Mouse (Mus musculus): ENCODE results near the gene Slx4ip. TPM values are rescaled to one million over a fixed set of nuclear protein-coding genes. Genes with fewer than 3 reads are reported as not detected.

Gene Slx4ip
- total and polyA plus RNA-seq, 3 experiments: 1.3 to 2.5 TPM; not detected in 1

GRCm38 (mm10) chr2:136921003-136921408, 30.0 kb downstream of the Slx4ip start:
- Histone ChIP-seq H3K4me3 (ENCODE audit: control insufficient read depth in 1 of 2, insufficient read depth in 1 of 2, low read depth in 2 of 2, low read length in 2 of 2) (peak overlapping the region; percentile 36 to 42), H3K9me3 (replicated peaks; ENCODE audit: insufficient read depth, low read length) (no peaks in the 10 kb centered on the region), H3K36me3 (ENCODE audit: control insufficient read depth in 1 of 2, insufficient read depth in 2 of 2, low read length in 2 of 2) (peaks cover 0 to 10% of the 10 kb centered on the region in 2 experiments; a peak in 1 of 4 replicates), H3K27me3 (ENCODE audit: control insufficient read depth in 1 of 2, insufficient read depth in 2 of 2, low read length in 2 of 2) (no peaks in the 10 kb centered on the region), H3K27ac (ENCODE audit: control insufficient read depth, low read depth, low read length) (peak overlapping the region; percentile 53; the same call in 1 of the 2 replicates), H3K4me1 (ENCODE audit: control insufficient read depth in 1 of 2, insufficient read depth in 2 of 2, low read length in 2 of 2) (peaks cover under 1 to 5% of the 10 kb centered on the region in 2 experiments; a peak in 1 of 4 replicates), H3K9ac (ENCODE audit: control insufficient read depth, low read depth, low read length, poor library complexity, severe bottlenecking) (0 out of 2 replicates have a peak overlapping the region, but pooled peaks have one; percentile 25), H3K79me2 (ENCODE audit: control insufficient read depth, insufficient read depth, low read length, poor library complexity) (no peaks in the 10 kb centered on the region)
- TF ChIP-seq RAD21 (IDR thresholded peaks at IDR 0.05; ENCODE audit: low read depth, low read length) (no peak), ETS1 (IDR thresholded peaks at IDR 0.05; ENCODE audit: low read depth, low read length) (peak; percentile 45; the same call in 1 of the 2 replicates), MAFK (IDR thresholded peaks at IDR 0.05; ENCODE audit: borderline replicate concordance, low read depth, low read length) (peak; percentile 37; the same call in 1 of the 2 replicates)
- peak; percentile 64 for DNase-seq (ENCODE audit: low read depth, low spot score)

DNA sequence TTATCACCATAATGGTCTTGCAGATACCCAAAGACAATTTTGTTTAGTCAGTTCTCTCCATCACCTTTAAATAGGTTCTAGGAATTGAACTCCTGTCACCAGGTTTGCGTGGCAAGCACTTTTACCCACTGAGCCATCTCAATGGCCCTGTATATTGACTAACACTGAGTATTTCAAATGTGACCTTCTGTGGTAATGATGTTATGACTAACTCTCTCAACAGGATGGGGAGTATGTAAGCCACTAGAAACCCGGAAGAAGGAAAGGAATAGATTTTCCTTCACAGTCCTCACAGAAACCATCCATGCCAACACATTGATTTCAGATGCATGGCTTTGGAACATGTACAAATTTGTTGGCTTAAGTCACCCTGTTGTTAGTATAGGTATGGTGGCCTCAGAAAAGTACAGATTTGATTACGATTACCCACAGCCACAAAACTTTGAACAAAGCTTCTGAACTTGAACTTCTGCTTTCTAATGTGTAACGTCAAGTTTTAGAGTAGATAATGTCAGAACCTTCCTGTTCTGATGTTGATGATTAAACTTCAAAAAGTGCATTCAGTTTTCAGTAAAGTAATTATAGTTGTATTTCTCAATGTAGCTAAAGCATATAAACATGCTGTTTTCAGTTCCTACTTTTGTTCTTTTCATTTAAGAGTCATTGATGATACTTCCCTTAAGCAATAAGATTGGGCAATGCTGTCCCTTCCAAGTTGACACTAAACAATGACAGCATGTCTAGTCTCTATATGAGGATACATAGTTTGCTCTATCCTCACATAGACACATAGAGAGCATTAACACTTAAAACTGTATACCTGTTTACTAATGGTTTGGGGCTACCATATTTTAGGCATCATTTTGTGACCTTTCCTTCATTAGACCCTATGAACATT, 45.6 kb downstream of the Slx4ip start:
- H3K9ac ChIP-seq (ENCODE audit: control insufficient read depth, low read depth, low read length, poor library complexity, severe bottlenecking): no peak overlapping the region
- no peaks in the 10 kb centered on the region; the same call in 1 of the 2 replicates for H3K79me2 ChIP-seq (ENCODE audit: control insufficient read depth, insufficient read depth, low read length, poor library complexity)
- no peaks in the 10 kb centered on the region for H3K27me3 ChIP-seq (ENCODE audit: control insufficient read depth in 1 of 2, insufficient read depth in 2 of 2, low read length in 2 of 2)
- no peak overlapping the region for H3K4me3 ChIP-seq (ENCODE audit: control insufficient read depth in 1 of 2, insufficient read depth in 1 of 2, low read depth in 2 of 2, low read length in 2 of 2)
- no peak overlapping the region for H3K27ac ChIP-seq (ENCODE audit: control insufficient read depth, low read depth, low read length)
- no peaks in the 10 kb centered on the region for H3K9me3 ChIP-seq (replicated peaks; ENCODE audit: insufficient read depth, low read length)
- DNase-seq (ENCODE audit: low read depth, low spot score): peak; percentile 49
- H3K36me3 ChIP-seq (ENCODE audit: control insufficient read depth in 1 of 2, insufficient read depth in 2 of 2, low read length in 2 of 2): peaks cover 0 to 10% of the 10 kb centered on the region in 2 experiments; a peak in 2 of 4 replicates
- TF ChIP-seq ELF1 (IDR thresholded peaks at IDR 0.05; ENCODE audit: low read depth, low read length): no peak
- TF ChIP-seq MEF2A (IDR thresholded peaks at IDR 0.05; ENCODE audit: extremely low read depth, insufficient replicate concordance, low read depth, low read length, poor library complexity, severe bottlenecking): no peak
- no peak for TF ChIP-seq NRF1 (IDR thresholded peaks at IDR 0.05; ENCODE audit: insufficient read depth, low read depth, low read length, poor library complexity, severe bottlenecking)
- TF ChIP-seq EP300 (IDR thresholded peaks at IDR 0.05; ENCODE audit: low read depth in 1 of 2, low read length in 2 of 2): peak; percentile 34 to 40; a peak in 1 of 4 replicates
- TF ChIP-seq MAX (IDR thresholded peaks at IDR 0.05; ENCODE audit: low read length): no peak
- no peak for TF ChIP-seq UBTF (IDR thresholded peaks at IDR 0.05; ENCODE audit: borderline replicate concordance, insufficient read depth, low read depth, low read length)
- TF ChIP-seq GABPA (IDR thresholded peaks at IDR 0.05; ENCODE audit: low read depth, low read length): no peak
- TF ChIP-seq TBP (IDR thresholded peaks at IDR 0.05; ENCODE audit: low read depth, low read length): no peak
- peak; percentile 70; the same call in 1 of the 2 replicates for TF ChIP-seq RCOR1 (IDR thresholded peaks at IDR 0.05; ENCODE audit: low read depth, low read length)
- no peak for TF ChIP-seq MXI1 (IDR thresholded peaks at IDR 0.05; ENCODE audit: low read depth, low read length)
- TF ChIP-seq CHD1 (IDR thresholded peaks at IDR 0.05; ENCODE audit: low read depth, low read length): no peak
- TF ChIP-seq MAZ (IDR thresholded peaks at IDR 0.05; ENCODE audit: low read depth, low read length): no peak
- TF ChIP-seq GATA1 (IDR thresholded peaks at IDR 0.05; ENCODE audit: low read depth, low read length): no peak
- peaks cover 0 to 6% of the 10 kb centered on the region in 2 experiments; a peak in 1 of 4 replicates for H3K4me1 ChIP-seq (ENCODE audit: control insufficient read depth in 1 of 2, insufficient read depth in 2 of 2, low read length in 2 of 2)

Data from MEL (cell line).